Mouse (Mus musculus): Measurements from ENCODE around the gene Arid1b. TPM values are rescaled to one million over a fixed set of nuclear protein-coding genes. Genes with fewer than 3 reads are reported as not detected.

The Arid1b gene
- polyA plus RNA-seq, 1 experiment from 2014 or later: 2.9 TPM

DNA sequence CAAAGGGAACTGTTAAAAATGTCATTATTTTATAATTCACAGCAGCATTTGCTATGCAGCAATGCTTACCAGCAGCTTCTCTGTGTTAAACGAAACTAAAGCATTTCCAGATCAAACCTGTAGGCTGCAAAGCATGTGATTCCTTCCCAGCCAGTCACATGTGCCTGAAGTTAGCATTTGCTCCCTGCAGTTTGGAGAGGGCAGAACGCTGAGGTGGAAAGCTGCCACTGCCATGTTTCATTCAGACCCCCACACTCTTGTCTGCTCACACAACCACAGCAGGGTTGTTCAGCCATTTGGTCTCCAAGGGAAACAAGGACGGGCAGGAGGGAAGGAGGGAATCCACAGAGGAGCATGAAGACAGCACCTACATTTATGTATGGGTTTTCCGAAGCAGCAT, 73.1 kb downstream of the Arid1b start:
- H3K4me1 ChIP-seq (replicated peaks): peaks cover 50% of the 10 kb centered on the region

DNA sequence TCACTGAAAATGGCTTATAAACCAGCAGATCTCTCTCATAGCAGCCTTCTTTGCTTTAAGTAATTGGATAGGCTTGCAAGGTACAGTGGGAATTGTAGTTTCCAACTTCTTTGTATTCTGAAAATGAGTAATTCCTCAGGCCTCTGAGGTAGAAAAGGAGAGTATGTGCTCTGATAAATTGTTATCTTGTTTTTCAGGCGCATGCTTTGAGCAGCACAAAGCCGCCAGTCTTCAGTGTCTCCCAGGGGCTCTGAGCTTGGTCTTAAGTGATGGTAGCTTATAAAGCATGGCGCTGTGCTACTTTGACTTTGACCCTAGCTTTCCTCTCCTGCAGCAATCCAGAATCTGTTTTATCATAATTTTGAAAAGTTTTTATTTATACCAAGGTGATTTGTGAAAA, 76.3 kb downstream of the Arid1b start:
- no peak overlapping the region for H3K9ac ChIP-seq
- H3K36me3 ChIP-seq (replicated peaks): no peaks in the 10 kb centered on the region
- no peaks in the 10 kb centered on the region for H3K27me3 ChIP-seq
- H3K27ac ChIP-seq (replicated peaks): peak overlapping the region; percentile 42
- ATAC-seq (ENCODE audit: insufficient read depth): peak; percentile 70
- no peaks in the 10 kb centered on the region for H3K9me3 ChIP-seq (replicated peaks)
- peaks cover 55% of the 10 kb centered on the region for H3K4me1 ChIP-seq (replicated peaks)
- H3K4me3 ChIP-seq (replicated peaks): no peak overlapping the region
- WGBS (ENCODE audit: insufficient replicate concordance): 27% methylated on average over 3 of the region's 3 CpGs
- H3K4me2 ChIP-seq: no peak overlapping the region

More for the DNA sequence above, 73.1 kb downstream of the Arid1b start:
- Histone ChIP-seq H3K9ac (no peak overlapping the region), H3K36me3 (replicated peaks) (no peaks in the 10 kb centered on the region), H3K27me3 (no peaks in the 10 kb centered on the region), H3K4me3 (replicated peaks) (no peak overlapping the region), H3K27ac (replicated peaks) (0 out of 2 replicates have a peak overlapping the region, but pooled peaks have one; percentile 29), H3K4me2 (no peak overlapping the region), H3K9me3 (replicated peaks) (no peaks in the 10 kb centered on the region)
- 71% methylated on average over 4 of the region's 4 CpGs for WGBS (ENCODE audit: insufficient replicate concordance)
- no peak for ATAC-seq (ENCODE audit: insufficient read depth)

- no peaks in the 10 kb centered on the region for H3K27me3 ChIP-seq
- no peaks in the 10 kb centered on the region for H3K9me3 ChIP-seq (replicated peaks)
- H3K9ac ChIP-seq: no peak overlapping the region
- peaks cover 53% of the 10 kb centered on the region for H3K4me1 ChIP-seq (replicated peaks)
- H3K36me3 ChIP-seq (replicated peaks): no peaks in the 10 kb centered on the region
- no peak overlapping the region; the same call in 1 of the 2 replicates for H3K27ac ChIP-seq (replicated peaks)
- ATAC-seq (ENCODE audit: insufficient read depth): no peak
- H3K4me3 ChIP-seq (replicated peaks): no peak overlapping the region
- H3K4me2 ChIP-seq: no peak overlapping the region
- WGBS (ENCODE audit: insufficient replicate concordance): 63% methylated on average over 4 of the region's 4 CpGs
Observed at GRCm38 (mm10) chr17:5072539-5072938, 78.4 kb downstream of the Arid1b start.

DNA sequence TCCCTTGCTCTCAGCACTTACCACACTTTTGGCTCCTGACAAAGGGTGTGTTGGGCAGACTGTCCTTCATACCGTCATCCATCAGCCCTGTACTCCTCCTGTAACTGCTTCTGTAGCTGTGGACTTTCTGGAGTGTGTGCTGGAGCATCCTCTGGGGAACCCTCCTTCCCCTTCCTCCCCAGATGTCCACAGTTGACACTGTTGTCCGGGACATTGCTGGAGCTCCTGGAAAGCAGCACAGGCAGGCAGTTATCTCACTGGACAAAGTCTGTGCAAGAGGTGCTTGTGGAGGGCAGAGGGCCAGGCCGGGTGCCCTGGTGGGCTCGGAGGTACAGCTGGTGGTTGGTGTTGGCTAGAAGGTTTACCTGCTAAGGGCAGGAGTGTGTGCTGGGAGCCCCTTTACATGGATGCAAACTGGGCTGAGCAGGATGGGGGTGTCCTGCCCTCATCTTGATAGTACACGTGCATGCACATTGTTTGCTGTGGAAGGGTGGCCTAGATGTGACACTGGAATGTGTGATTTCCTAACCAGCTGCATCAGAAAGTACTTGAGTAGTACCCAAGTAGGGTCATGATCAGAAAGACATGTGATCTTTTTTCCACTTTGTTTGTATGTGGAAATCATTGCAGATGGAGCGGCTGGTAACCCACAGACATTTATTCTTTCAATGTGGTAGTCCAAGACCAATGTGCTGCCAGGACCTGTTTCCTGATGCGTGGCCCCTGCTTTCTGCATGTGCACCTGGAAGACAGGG, 80.8 kb downstream of the Arid1b start:
- Histone ChIP-seq H3K4me3 (replicated peaks) (no peak overlapping the region), H3K9me3 (replicated peaks) (no peaks in the 10 kb centered on the region), H3K36me3 (replicated peaks) (no peaks in the 10 kb centered on the region), H3K4me2 (no peak overlapping the region), H3K27me3 (no peaks in the 10 kb centered on the region), H3K4me1 (replicated peaks) (peaks cover 39% of the 10 kb centered on the region), H3K27ac (replicated peaks) (no peak overlapping the region), H3K9ac (no peak overlapping the region)
- no peak for ATAC-seq (ENCODE audit: insufficient read depth)
- 66% methylated on average over 7 of the region's 7 CpGs for WGBS (ENCODE audit: insufficient replicate concordance)

DNA sequence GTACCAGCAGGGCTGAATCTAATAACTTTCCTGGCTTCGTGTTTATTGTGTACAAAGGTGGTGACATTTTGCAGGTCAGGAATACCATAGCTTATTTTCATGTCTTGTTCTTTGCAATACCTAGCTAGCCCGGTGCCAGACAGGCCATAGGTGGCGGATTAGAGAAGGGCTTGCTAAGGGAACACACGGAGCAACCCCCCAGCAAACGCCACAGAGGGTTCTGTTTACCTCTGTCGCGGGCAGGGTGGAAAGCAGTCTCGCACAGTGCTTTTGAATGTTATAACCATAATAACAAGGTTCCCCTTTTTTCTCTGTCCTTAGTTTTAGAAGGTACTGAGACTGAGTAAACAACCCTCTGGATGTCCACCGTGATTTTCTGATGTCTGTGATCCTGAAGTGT, 83.9 kb downstream of the Arid1b start:
- Histone ChIP-seq H3K9ac (no peak overlapping the region), H3K27ac (replicated peaks) (no peak overlapping the region), H3K4me3 (replicated peaks) (no peak overlapping the region), H3K36me3 (replicated peaks) (no peaks in the 10 kb centered on the region), H3K4me2 (no peak overlapping the region), H3K9me3 (replicated peaks) (no peaks in the 10 kb centered on the region), H3K4me1 (replicated peaks) (peaks cover 51% of the 10 kb centered on the region), H3K27me3 (no peaks in the 10 kb centered on the region)
- 51% methylated on average over 9 of the region's 9 CpGs for WGBS (ENCODE audit: insufficient replicate concordance)
- no peak for ATAC-seq (ENCODE audit: insufficient read depth)

DNA sequence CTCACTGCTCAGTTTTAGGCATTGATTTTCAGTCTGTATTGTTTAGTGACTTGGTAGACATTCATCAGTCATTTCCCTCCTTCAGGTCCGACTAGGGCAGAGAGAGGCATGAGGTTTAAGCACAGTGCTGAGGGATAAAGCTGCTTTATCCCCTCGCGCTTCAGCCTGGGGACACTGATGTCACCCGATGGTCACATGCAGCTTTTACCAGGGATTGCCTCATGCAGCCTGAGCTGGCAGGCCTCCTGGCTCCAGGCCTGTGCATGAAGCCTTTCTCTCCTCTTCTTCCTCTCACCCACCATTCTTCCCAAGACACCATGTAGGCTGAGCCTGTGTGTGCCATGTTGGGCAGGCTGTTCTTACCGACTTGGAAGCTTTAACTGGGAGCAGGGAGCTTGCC, 84.4 kb downstream of the Arid1b start:
- no peak overlapping the region for H3K4me2 ChIP-seq
- H3K4me1 ChIP-seq (replicated peaks): peaks cover 56% of the 10 kb centered on the region
- H3K36me3 ChIP-seq (replicated peaks): no peaks in the 10 kb centered on the region
- H3K27ac ChIP-seq (replicated peaks): no peak overlapping the region
- H3K9me3 ChIP-seq (replicated peaks): no peaks in the 10 kb centered on the region
- WGBS (ENCODE audit: insufficient replicate concordance): 69% methylated on average over 5 of the region's 5 CpGs
- H3K4me3 ChIP-seq (replicated peaks): no peak overlapping the region
- no peak for ATAC-seq (ENCODE audit: insufficient read depth)
- no peak overlapping the region for H3K9ac ChIP-seq
- H3K27me3 ChIP-seq: no peaks in the 10 kb centered on the region

- no peak for ATAC-seq (ENCODE audit: insufficient read depth)
- Histone ChIP-seq H3K36me3 (replicated peaks) (no peaks in the 10 kb centered on the region), H3K9me3 (replicated peaks) (no peaks in the 10 kb centered on the region), H3K27ac (replicated peaks) (no peak overlapping the region), H3K9ac (no peak overlapping the region), H3K4me3 (replicated peaks) (no peak overlapping the region), H3K4me1 (replicated peaks) (peaks cover 71% of the 10 kb centered on the region), H3K27me3 (no peaks in the 10 kb centered on the region), H3K4me2 (0 out of 2 replicates have a peak overlapping the region, but pooled peaks have one; percentile 23)
- 33% methylated on average over 12 of the region's 12 CpGs for WGBS (ENCODE audit: insufficient replicate concordance)
Observed at GRCm38 (mm10) chr17:5080884-5081419, 86.8 kb downstream of the Arid1b start.

- H3K4me1 ChIP-seq (replicated peaks): peaks cover 76% of the 10 kb centered on the region
- H3K4me3 ChIP-seq (replicated peaks): no peak overlapping the region
- WGBS (ENCODE audit: insufficient replicate concordance): 80% methylated on average over 8 of the region's 8 CpGs
- ATAC-seq (ENCODE audit: insufficient read depth): no peak
- H3K27ac ChIP-seq (replicated peaks): no peak overlapping the region
- no peaks in the 10 kb centered on the region for H3K9me3 ChIP-seq (replicated peaks)
- no peaks in the 10 kb centered on the region for H3K36me3 ChIP-seq (replicated peaks)
- no peaks in the 10 kb centered on the region for H3K27me3 ChIP-seq
- no peak overlapping the region for H3K9ac ChIP-seq
- H3K4me2 ChIP-seq: no peak overlapping the region
Observed at GRCm38 (mm10) chr17:5082274-5082673, 88.1 kb downstream of the Arid1b start.

DNA sequence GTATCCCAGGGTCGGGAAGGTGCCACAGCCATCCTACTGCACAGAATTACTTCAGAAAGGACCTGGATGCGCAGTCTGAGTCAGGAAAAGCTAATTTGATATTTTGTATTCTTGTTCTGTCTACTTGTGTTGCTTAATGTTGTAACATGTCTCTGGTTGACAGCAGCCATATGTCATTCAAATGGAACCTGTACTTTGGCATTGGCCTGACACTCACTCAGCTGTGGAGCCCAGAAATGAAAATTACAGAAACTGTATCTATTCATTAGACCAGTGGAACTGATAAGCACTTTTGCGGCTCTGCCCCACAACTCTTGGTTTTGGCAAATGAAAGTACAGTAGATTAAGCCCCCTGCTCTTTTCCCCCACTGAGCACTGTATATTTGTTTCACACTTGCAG, 89.4 kb downstream of the Arid1b start:
- H3K4me1 ChIP-seq (replicated peaks): peaks cover 76% of the 10 kb centered on the region
- no peak overlapping the region for H3K9ac ChIP-seq
- no peak for ATAC-seq (ENCODE audit: insufficient read depth)
- no peaks in the 10 kb centered on the region for H3K27me3 ChIP-seq
- H3K4me2 ChIP-seq: no peak overlapping the region
- no peak overlapping the region for H3K27ac ChIP-seq (replicated peaks)
- H3K36me3 ChIP-seq (replicated peaks): no peaks in the 10 kb centered on the region
- no peaks in the 10 kb centered on the region for H3K9me3 ChIP-seq (replicated peaks)
- WGBS (ENCODE audit: insufficient replicate concordance): 67% methylated on average over 3 of the region's 3 CpGs
- H3K4me3 ChIP-seq (replicated peaks): no peak overlapping the region

- Histone ChIP-seq H3K4me1 (replicated peaks) (peaks cover 81% of the 10 kb centered on the region), H3K9me3 (replicated peaks) (no peaks in the 10 kb centered on the region), H3K4me2 (no peak overlapping the region), H3K27ac (replicated peaks) (peak overlapping the region; percentile 15; the same call in 1 of the 2 replicates), H3K36me3 (replicated peaks) (no peaks in the 10 kb centered on the region), H3K9ac (no peak overlapping the region), H3K27me3 (no peaks in the 10 kb centered on the region), H3K4me3 (replicated peaks) (no peak overlapping the region)
- WGBS (ENCODE audit: insufficient replicate concordance): 74% methylated on average over 8 of the region's 8 CpGs
- ATAC-seq (ENCODE audit: insufficient read depth): no peak
Observed at GRCm38 (mm10) chr17:5084139-5084538, 90.0 kb downstream of the Arid1b start.

DNA sequence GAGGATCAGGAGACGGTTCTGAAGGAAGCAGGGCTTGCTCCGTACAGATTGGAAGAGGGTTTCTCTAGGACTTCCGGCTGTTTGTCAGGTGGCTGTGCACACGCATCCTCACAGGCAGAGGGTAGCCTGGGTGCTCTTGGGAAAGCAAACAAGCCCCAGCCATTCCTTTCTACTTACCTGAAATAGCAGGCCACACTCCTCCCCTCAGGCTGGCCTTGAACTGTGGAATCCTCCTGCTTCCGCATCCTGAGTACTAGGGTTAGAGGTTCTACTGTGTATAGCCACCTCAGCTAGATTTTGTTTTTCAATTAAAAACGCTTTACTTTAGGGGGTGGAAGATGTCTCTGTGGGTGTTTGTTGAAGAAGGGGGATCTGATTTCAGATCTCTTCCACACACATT, 90.9 kb downstream of the Arid1b start:
- no peaks in the 10 kb centered on the region for H3K36me3 ChIP-seq (replicated peaks)
- H3K27me3 ChIP-seq: no peaks in the 10 kb centered on the region
- 0 out of 2 replicates have a peak, but pooled peaks have one; percentile 2 for ATAC-seq (ENCODE audit: insufficient read depth)
- H3K9me3 ChIP-seq (replicated peaks): no peaks in the 10 kb centered on the region
- WGBS (ENCODE audit: insufficient replicate concordance): 62% methylated on average over 6 of the region's 6 CpGs
- no peak overlapping the region for H3K4me3 ChIP-seq (replicated peaks)
- peaks cover 84% of the 10 kb centered on the region for H3K4me1 ChIP-seq (replicated peaks)
- no peak overlapping the region for H3K4me2 ChIP-seq
- no peak overlapping the region; the same call in none of the 2 replicates for H3K27ac ChIP-seq (replicated peaks)
- H3K9ac ChIP-seq: no peak overlapping the region

Data from liver, embryonic 15.5 days (tissue).